Mouse (Mus musculus) kidney, postnatal 25 days (tissue): ENCODE measurements at regions not wholly inside any gene's neighbourhood (a gene's known extent, or its start where the extent isn't known, plus 50 kb on each side); places are given as distances from the start of the nearest gene placed in this dataset.

Source experiments
- DNase-seq, 2 experiments: peaks; one replicate each; pipeline ENCODE4 v3.0.0; 2021; ENCODE audit warnings: mixed read lengths in 2 of 2

- DNase-seq = no peak
Measured at GRCm38 (mm10) chr11:19838932-19839331, 85.2 kb upstream of the Spred2 start.

- no peak for DNase-seq
Measured at GRCm38 (mm10) chr11:19843084-19843483, 81.1 kb upstream of the Spred2 start.

GRCm38 (mm10) chr11:19847910-19848309 is 76.3 kb upstream of the Spred2 start:
- no peak for DNase-seq

GRCm38 (mm10) chr11:19848412-19848811 is 75.8 kb upstream of the Spred2 start:
- DNase-seq = no peak

- DNase-seq = peak; percentile 48 to 78
Measured at GRCm38 (mm10) chr11:19849347-19849811, 74.8 kb upstream of the Spred2 start.

GRCm38 (mm10) chr11:19849844-19850420 is 74.2 kb upstream of the Spred2 start:
- no peak for DNase-seq

- no peak for DNase-seq
Measured at GRCm38 (mm10) chr11:19851022-19851615, 73.1 kb upstream of the Spred2 start.

- no peak for DNase-seq
Measured at GRCm38 (mm10) chr11:19861596-19861995, 62.6 kb upstream of the Spred2 start.

GRCm38 (mm10) chr11:19863327-19863726 is 60.8 kb upstream of the Spred2 start:
- DNase-seq = no peak

- DNase-seq = no peak
Measured at GRCm38 (mm10) chr11:19866262-19866661, 57.9 kb upstream of the Spred2 start.

GRCm38 (mm10) chr11:19869671-19870070 is 54.5 kb upstream of the Spred2 start:
- no peak for DNase-seq

- DNase-seq = no peak
Measured at GRCm38 (mm10) chr11:19870136-19870535, 54.0 kb upstream of the Spred2 start.

GRCm38 (mm10) chr11:19873796-19874195 is 50.4 kb upstream of the Spred2 start:
- DNase-seq = no peak
